Mouse (Mus musculus): ENCODE measurements around the gene Erp27.

- TF ChIP-seq CTCF (IDR thresholded peaks at IDR 0.05; ENCODE audit: low read depth) (no peak), EP300 (optimal IDR thresholded peaks at IDR 0.05) (no peak)
These were observed 18.4 kb upstream of the Erp27 start for GRCm38 (mm10) chr6:136940188-136940960.

All from stomach, postnatal 0 days (tissue).